Mouse (Mus musculus): Measurements from ENCODE around the gene Capn5. TPM values are rescaled to one million over a fixed set of nuclear protein-coding genes. Genes with fewer than 3 reads are reported as not detected.
A peak's percentile ranks its signal among the peaks of the same experiment; 100 is the strongest.

Capn5 gene
- total RNA-seq, 2 experiments from 2014 or later: 1.9 to 2.0 TPM

GRCm38 (mm10) chr7:98071620-98072019, 106.5 kb downstream of the Capn5 start:
- intact Hi-C loops (cut with DNase I): loop anchor here (1.0 to 5.0 kb wide), 2 partner anchors 49 to 329 kb away; no protein-coding TSS in a partner anchor
- DNase-seq (ENCODE audit: low spot score): peak; percentile 35

Other genes starting within 250 kb of the Capn5 start
- gene Myo7a, start 58.8 kb downstream of the Capn5 start, total RNA-seq (2021): 1 to 10 TPM; 4.2 to 5.4 TPM
- under 1 TPM in 1 of 2 experiments, not detected in 1; 0.11 TPM for gene Omp, start 32.8 kb downstream of the Capn5 start, total RNA-seq (2021)
- gene B3gnt6, start 21.2 kb upstream of the Capn5 start, total RNA-seq (2021): not detected
- gene Acer3, start 142.9 kb upstream of the Capn5 start, total RNA-seq (2021): 10 to 100 TPM; 12.2 to 12.3 TPM
- gene Tsku, start 183.1 kb upstream of the Capn5 start, total RNA-seq (2021): 1 to 10 TPM; 2.1 to 2.7 TPM